Mouse (Mus musculus) T-helper 1 cell (primary cell): ENCODE results near the gene Exoc7.

ENCODE experiments used
- in situ Hi-C: fragments of 300-600 bp; cut with MboI, MseI; formaldehyde crosslinking; loops from one replicate; pipeline ENCODE4 v1.15.1; 2025; ENCODE audit warnings: high pct_unique_total_duplicates

Exoc7 gene

DNA sequence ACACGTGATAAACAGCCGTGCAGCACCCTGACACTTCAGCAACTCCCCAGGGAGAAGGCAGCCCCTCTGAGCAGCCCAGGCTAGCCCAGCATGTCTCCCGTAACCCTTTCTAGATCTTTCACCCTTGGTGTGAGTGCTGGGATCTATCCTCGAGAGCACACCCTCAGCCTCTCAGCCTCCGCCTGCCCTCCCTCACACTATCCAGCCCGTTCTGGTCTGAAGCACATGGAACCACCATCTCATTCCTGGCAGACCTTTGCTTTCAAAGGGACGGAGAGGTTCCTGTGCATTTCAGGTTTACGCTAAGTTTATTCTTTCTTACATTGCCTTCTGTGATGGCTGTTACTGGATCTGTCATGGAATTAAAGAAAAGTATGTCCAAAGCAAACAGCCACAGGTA is 62.5 kb downstream of the Exoc7 start:
- in situ Hi-C loops, result no loop called here

DNA sequence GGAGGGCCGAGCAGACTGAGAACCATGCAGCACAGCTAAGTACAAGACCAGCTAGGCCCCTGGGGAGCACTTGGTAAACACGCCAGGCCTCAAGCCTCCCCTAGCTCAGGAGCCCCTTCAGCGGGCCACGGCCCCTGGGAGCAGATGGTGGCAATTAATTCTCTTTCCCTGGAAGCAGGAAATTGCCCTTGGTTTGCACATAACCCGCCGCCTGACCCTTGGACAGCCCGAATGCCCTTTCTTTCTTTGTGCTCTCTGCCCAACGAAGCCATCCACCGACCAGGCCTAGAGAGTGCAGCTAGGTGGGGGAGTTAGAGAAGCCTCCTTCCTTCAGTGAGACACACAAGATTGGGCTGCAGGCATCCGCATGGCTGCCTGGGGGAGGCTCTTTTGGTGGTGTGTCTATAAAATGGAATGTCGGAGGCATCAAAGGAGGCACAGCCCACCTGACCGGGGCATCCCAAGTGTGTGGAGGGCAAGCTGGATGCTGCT is 65.2 kb downstream of the Exoc7 start:
- in situ Hi-C loops, result no loop called here

DNA sequence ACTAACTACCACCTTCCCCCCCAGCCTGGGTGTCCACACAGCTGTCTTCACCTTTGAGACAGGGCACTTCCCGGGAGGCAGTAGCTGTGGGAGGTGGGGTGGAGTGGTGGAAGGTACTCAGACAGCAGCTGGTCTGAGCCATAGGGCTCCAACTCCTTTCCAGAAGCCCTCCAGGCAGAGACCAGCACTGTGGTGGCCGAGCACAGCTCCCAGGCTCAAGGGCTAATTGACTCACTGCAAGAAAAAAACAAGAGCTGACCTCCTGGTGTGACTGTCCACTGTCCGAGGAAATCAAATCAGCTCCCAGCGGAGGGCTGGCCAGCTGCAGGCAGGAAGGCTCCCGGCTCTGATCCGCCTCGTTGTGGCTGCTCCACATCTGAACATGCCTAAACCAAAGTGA is 67.2 kb downstream of the Exoc7 start:
- in situ Hi-C loops, result no loop called here
